In genomic region chr17:17645738-17646137, GRCm38 (mm10) we compare ENCODE assay signal across 8 mouse cellular contexts. TPM values are rescaled to one million over a fixed set of nuclear protein-coding genes. Genes with fewer than 3 reads are reported as not detected.
DNase-seq lines count a peak whose midpoint lies in the region; ATAC-seq lines count a peak whose summit lies in the region.

No protein-coding gene starts in this region.

- no peaks in the 10 kb centered on the region for H3K36me3 ChIP-seq in forebrain, embryonic 12.5 days (replicated peaks)

- peak; percentile 78 for ATAC-seq in forebrain, embryonic 12.5 days (ENCODE audit: low FRiP score)
- peak; percentile 89 for ATAC-seq in monocyte, adult 5-6 weeks (replicated peaks; ENCODE audit: insufficient number of reproducible peaks, low FRiP score, low TSS enrichment, poor library complexity, severe bottlenecking)

- no peak overlapping the region for H3K4me3 ChIP-seq in forebrain, embryonic 12.5 days (replicated peaks)

- no peak overlapping the region for H3K27ac ChIP-seq in forebrain, embryonic 12.5 days

- DNase-seq in urinary bladder, postnatal 25 days (ENCODE audit: low spot score): peak; percentile 47
- DNase-seq in urinary bladder, adult 2 months (ENCODE audit: low spot score): no peak
- DNase-seq in c-Kit-positive CD71-positive TER-119-negative erythroid progenitor cells, embryonic 14.5 days (ENCODE audit: low read depth): peak; percentile 43
- peak; percentile 69 for DNase-seq in hindlimb bud, embryonic 11.5 days (ENCODE audit: extremely low spot score, low read depth, low spot score)
- DNase-seq in liver: peak; percentile 45
- peak; percentile 64 for DNase-seq in thymus, postnatal 14 days

- no peak overlapping the region for H3K4me2 ChIP-seq in forebrain, embryonic 12.5 days

- no peaks in the 10 kb centered on the region for H3K4me1 ChIP-seq in forebrain, embryonic 12.5 days

- no peaks in the 10 kb centered on the region for H3K9me3 ChIP-seq in forebrain, embryonic 12.5 days

- H3K27me3 ChIP-seq in forebrain, embryonic 12.5 days: no peaks in the 10 kb centered on the region

- 3% methylated on average over 3 of the region's 3 CpGs for WGBS in forebrain, embryonic 12.5 days

- no peak overlapping the region for H3K9ac ChIP-seq in forebrain, embryonic 12.5 days

RNA-seq across cellular contexts. Expression of gene Lnpep, which starts 20.9 kb away (rescaled TPM):
- 21.2 and 24.0 TPM in 2 replicates for polyA plus RNA-seq in urinary bladder, adult 2 months (2012; rRNA removed)
- 9.2 and 10.6 TPM in 2 replicates for polyA plus RNA-seq in forebrain, embryonic 12.5 days (2016; fragmentation: Nextera tagmentation; extraction: Ambion mirVana)
- 106 to 173 TPM (median 120 TPM) in 3 replicates for total RNA-seq in monocyte, adult 5-6 weeks (2017)

RNA-seq across cellular contexts. Expression of gene Vmn2r90, which starts 57.8 kb away (rescaled TPM):
- polyA plus RNA-seq in urinary bladder, adult 2 months (2012; rRNA removed): not detected in 2 replicates
- polyA plus RNA-seq in forebrain, embryonic 12.5 days (2016; fragmentation: Nextera tagmentation; extraction: Ambion mirVana): not detected in 2 replicates
- 0.32 TPM in 1 of 3 replicates, not detected in the others for total RNA-seq in monocyte, adult 5-6 weeks (2017)
